Comparison of ENCODE assay signal across 7 mouse cellular contexts in genomic region chr8:47241421-47242078, GRCm38 (mm10).
DNase-seq lines count a peak whose midpoint lies in the region; ATAC-seq and TF ChIP-seq lines count a peak whose summit lies in the region.

No protein-coding gene starts in this region.

- H3K4me3 ChIP-seq in layer of hippocampus, adult 2 months, result peak overlapping the region; percentile 51
- H3K4me3 ChIP-seq in forebrain, embryonic 11.5 days (ENCODE audit: low read depth, low read length), result peak overlapping the region; percentile 29
- no peak overlapping the region for H3K4me3 ChIP-seq in intestine, embryonic 15.5 days (replicated peaks)
- H3K4me3 ChIP-seq in olfactory bulb, adult 2 months (ENCODE audit: insufficient read depth, low read depth, low read length), result peak overlapping the region; percentile 24

- H3K9ac ChIP-seq in forebrain, embryonic 11.5 days (ENCODE audit: low read length), result peak overlapping the region; percentile 49
- no peak overlapping the region for H3K9ac ChIP-seq in intestine, embryonic 15.5 days

- no peaks in the 10 kb centered on the region for H3K27me3 ChIP-seq in forebrain, embryonic 11.5 days (ENCODE audit: control insufficient read depth, insufficient read depth, low read length)
- H3K27me3 ChIP-seq in intestine, embryonic 15.5 days (replicated peaks), result no peaks in the 10 kb centered on the region

- 33% methylated on average over 13 of the region's 13 CpGs for WGBS in forebrain, embryonic 11.5 days
- 73% methylated on average over 13 of the region's 13 CpGs for WGBS in intestine, embryonic 15.5 days
- 21% methylated on average over 13 of the region's 13 CpGs for WGBS in olfactory bulb, adult 2 months

- no peak for TF ChIP-seq CTCF in layer of hippocampus, adult 2 months (conservative IDR thresholded peaks at IDR 0.05)
- TF ChIP-seq CTCF in olfactory bulb, adult 2 months (IDR thresholded peaks at IDR 0.05; ENCODE audit: insufficient read depth, low read depth, low read length), result no peak

- H3K36me3 ChIP-seq in forebrain, embryonic 11.5 days (ENCODE audit: control insufficient read depth, insufficient read depth, low read length), result no peaks in the 10 kb centered on the region
- H3K36me3 ChIP-seq in intestine, embryonic 15.5 days, result no peaks in the 10 kb centered on the region

- no peaks in the 10 kb centered on the region for H3K9me3 ChIP-seq in forebrain, embryonic 11.5 days (ENCODE audit: control insufficient read depth, low read length)
- H3K9me3 ChIP-seq in intestine, embryonic 15.5 days, result no peaks in the 10 kb centered on the region

- no peak for DNase-seq in layer of hippocampus, adult 2 months (ENCODE audit: low spot score in 2 of 2)
- DNase-seq in layer of hippocampus, postnatal 14 days (ENCODE audit: low spot score in 2 of 2), result no peak
- DNase-seq in forebrain, embryonic 11.5 days (ENCODE audit: low spot score), result no peak
- DNase-seq in thymus, postnatal 10 days (ENCODE audit: low spot score in 2 of 2), result no peak
- DNase-seq in thymus, postnatal 36 days, result no peak

- no peak for ATAC-seq in forebrain, embryonic 11.5 days (replicated peaks; ENCODE audit: low FRiP score)
- no peak for ATAC-seq in intestine, embryonic 15.5 days

- peak overlapping the region; percentile 51 for H3K4me2 ChIP-seq in forebrain, embryonic 11.5 days (ENCODE audit: low read depth, low read length, severe bottlenecking)
- peak overlapping the region; percentile 51; the same call in 1 of the 2 replicates for H3K4me2 ChIP-seq in intestine, embryonic 15.5 days (replicated peaks)

- no peak for TF ChIP-seq POLR2A in olfactory bulb, adult 2 months (IDR thresholded peaks at IDR 0.05; ENCODE audit: insufficient read depth, low read depth, low read length)

- H3K4me1 ChIP-seq in forebrain, embryonic 11.5 days (replicated peaks; ENCODE audit: control insufficient read depth, insufficient read depth, low read length), result peaks cover 39% of the 10 kb centered on the region
- H3K4me1 ChIP-seq in intestine, embryonic 15.5 days (replicated peaks), result 0 out of 2 replicates have a peak, but pooled peaks cover 11% of the 10 kb centered on the region
- H3K4me1 ChIP-seq in olfactory bulb, adult 2 months (ENCODE audit: control insufficient read depth, insufficient read depth, low read length), result peaks cover 35% of the 10 kb centered on the region

- H3K27ac ChIP-seq in layer of hippocampus, adult 2 months, result peak overlapping the region; percentile 88
- H3K27ac ChIP-seq in forebrain, embryonic 11.5 days (ENCODE audit: low read depth, low read length), result peak overlapping the region; percentile 95
- H3K27ac ChIP-seq in intestine, embryonic 15.5 days, result no peak overlapping the region
- peak overlapping the region; percentile 43 for H3K27ac ChIP-seq in olfactory bulb, adult 2 months (ENCODE audit: insufficient read depth, low read depth, low read length)
